Mouse (Mus musculus): ENCODE data around the gene Serinc5.

The Serinc5 gene

DNA sequence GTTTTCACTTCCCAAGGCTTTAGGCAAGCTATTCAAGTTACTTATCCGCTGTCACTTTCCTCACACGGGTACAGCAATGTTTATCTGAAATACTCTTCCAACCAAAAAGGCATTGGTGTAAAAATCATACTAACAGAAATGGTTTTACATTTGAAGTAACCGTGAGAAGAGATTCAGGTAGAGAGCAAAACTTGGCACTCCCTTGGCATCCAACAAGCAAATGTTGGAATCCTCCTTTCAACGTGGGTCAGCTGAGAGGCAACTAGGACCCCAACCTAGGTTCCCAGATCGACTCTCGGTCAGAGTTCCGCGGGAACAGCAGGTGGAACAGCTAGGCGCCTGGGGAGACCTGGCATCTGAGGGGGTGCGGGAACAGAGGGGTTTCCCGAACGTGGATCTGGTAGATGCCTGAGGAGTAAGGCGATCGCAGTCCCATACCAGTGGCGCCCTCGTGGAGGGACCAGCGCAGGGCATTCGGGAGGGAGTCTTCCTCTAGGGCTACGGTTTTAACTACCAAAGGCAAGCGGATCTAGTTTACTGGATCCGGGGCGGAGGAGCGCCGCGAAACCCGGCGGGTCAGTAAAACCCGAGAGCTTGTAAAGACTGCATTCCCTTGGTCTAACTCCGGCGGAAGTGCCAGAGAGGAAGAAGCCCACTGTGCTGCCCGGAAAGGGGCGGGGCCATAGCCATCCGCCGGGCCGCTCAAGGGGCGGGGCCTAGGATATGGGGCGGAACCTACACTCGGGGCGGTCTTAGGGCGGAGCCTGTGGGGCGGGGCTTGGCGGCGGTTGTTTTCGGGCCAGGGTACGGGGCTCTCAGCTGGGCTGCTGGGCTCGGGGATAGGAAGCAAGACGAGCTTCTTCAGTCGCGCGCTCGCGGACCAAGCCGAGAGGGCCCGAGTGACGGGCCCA lies at the start of gene Serinc5:
TSS of gene Serinc5 (plus strand) at position 781 of the 911 bp plus-strand sequence.
- peak; percentile 89 for DNase-seq (ENCODE audit: low read depth, low spot score)

DNA sequence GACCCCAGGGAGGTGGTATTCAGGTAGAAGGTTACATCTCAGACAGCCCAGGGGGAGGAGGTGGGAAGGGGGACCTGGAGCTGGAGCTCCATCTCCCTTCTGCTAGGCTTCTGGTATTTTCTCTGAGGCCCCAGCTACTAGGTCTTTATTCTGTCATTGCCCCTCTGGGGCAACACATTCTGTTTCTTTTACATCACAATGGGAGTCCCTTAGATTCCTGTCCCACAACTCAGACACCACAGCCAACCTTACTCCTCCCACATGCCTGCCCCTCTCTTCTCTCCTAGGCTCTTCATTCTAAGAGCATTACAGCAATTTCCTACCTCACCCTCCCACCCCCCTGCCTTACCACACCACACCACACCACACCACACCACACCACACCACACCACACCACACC lies 34.8 kb upstream of the Serinc5 start, which contains the start of gene Spz1:
TSS of gene Spz1 (minus strand) at position 101 of the 400 bp plus-strand sequence.
- no peak for DNase-seq (ENCODE audit: low read depth, low spot score)

DNA sequence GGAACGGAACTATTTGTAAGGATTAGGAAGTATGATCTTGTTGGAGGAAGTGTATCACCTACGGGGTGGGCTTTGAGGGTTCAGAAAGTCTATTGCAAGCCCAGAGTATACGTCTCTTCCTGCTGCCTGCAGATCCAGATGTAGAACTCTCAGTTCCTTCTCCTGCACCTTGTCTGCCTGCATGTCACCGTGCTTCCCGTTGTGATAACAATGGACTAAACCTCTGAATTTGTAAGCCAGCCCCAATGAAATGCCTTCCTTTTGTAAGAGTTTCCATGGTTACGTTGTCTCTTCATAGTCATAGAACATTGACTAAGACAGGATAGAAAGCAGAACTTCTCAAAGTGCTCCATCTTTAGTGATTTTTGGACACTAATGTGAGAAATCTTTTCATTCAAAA lies 34.2 kb upstream of the Serinc5 start:
- DNase-seq (ENCODE audit: low read depth, low spot score): no peak

DNA sequence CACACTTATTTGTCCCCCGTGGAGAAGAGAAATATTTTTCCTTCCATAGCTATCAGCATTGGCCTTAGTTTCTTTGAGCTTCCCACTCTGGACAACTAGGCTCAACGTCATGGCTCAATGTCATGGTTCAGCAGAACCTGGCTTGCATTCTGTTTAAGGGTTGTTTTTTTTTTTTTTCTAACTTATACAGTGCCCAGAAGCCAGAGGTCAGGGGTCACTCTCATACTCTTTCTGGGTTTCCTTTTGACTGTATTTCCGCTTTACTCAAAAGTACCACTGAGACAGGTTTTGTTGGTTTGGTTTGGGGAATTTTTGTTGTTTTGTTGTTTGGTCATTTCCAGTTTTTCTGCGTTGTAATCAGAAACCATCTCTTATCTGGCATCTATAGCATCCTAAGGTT lies 32.7 kb upstream of the Serinc5 start:
- no peak for DNase-seq (ENCODE audit: low read depth, low spot score)

DNA sequence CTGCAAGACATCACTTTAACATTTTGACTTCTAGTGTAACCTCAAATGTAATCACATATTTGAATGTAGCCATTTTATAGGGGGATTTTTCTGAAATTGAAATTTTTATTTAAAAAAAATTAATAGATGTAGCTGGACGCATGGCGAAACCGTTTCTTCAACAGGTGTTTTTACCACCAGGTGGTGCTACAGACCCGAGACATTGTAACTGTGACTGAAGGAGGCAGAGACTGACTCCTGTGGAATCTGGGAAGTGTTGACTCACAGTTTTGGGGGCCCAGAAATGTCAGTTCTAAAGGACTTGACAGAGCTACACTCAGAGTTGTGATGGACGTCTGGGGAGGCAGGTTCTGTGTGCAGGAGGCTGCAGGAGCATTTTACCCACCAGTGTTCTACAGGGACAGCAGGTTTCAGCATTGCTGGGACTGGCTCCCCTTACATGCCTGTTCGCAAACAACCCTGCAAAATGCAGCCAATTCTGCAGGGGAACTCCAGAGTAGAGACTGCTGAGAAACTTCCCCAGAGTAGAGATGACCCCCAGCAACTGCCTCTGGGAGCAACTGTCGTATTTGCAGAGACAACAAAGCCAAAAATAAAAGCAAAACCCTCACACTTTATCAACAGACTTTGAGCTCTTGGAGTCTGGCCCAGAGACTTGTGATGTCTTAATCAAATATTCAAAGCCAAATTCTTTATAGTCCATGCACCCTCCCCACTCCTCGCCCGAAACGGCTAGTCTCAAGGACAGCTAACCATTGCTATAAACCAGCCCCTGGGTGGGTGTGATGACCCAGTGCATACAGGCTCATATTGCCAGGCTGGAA lies 30.5 kb upstream of the Serinc5 start:
- peak; percentile 41 for DNase-seq (ENCODE audit: low read depth, low spot score)

DNA sequence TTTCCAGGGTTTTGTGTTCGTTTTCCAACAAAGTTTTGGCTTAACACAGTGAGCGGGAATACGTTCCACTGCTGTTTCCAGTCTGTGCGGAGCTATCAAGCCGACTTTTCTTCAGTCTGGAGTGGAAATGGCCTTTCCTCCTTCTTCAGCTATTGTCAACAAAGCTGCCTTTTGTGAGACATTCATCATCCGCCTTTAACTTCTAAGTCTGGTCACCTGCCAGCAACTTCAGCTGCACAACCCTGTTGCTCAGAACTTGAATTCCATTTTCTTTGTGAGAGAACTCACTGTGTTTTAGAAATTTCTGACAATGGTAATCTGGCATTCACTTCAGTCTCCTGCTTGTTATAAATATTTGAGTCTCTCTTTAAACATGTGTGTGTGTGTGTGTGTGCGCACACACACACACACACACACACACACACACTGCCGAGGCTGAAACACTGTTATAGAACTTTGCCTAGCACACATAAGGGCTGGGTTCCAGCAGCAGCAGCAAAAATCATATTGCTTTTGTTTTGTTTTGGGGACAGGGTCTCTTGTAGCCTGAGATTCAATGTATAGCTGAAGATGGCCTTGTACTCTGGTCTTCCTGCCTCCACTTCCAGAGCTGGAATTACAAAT lies 26.7 kb upstream of the Serinc5 start:
- no peak for DNase-seq (ENCODE audit: low read depth, low spot score)

DNA sequence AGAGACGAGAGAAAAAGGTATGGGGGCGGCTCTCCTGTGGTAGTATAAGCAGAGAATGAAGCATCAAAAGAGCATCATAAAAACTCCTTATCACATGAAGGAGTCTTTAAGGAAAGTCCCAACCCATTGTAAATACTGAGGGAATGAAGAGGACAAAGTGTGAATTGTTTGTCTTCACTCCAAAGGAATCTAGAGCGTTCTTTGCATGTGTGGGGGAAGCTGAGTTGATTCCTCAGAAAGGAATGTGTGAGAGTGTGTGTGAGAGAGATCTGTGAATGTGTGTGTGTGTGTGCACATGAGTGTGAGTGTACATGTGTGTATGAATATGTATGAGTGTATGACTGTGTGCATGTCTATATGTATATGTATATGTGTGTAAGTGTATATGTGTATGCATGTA lies 22.2 kb upstream of the Serinc5 start:
- no peak for DNase-seq (ENCODE audit: low read depth, low spot score)

DNA sequence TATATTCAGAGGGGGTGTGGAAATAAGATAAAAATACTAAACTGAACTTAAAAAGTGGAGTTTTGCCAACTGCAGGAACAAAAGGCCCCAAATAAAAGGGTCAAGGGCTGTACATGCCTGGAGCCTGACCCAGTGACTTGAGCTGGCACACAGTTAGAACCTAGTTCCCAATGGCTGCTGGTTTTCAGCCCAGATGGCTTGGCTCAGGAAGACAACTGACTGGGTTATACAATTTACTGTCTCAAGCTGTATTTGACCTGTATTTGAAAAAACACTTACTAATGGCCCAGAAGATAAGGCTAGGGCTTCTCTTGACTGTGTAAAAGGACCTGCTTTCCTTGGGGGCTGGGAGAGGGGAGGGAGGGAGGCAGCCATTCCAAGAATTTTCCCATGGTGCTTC lies 21.6 kb upstream of the Serinc5 start:
- no peak for DNase-seq (ENCODE audit: low read depth, low spot score)

DNA sequence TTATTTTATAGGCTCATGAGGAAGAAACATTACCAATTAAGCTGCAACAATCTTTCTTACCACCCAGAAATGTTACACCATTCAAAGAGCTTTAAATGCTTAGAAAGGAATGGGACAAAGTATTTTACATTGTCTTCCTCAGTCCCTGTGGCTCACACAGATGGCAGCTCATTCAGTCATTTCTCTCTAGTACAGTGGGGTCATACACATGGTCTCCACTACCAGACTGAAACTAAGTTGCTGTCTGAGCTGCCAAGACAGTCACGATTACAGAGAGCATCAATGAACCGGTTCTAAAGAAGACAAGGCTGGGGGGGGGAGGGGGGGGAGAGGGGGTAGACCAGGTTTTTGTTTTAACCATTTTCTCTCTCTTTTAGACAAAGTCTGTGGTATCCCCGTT lies 19.7 kb upstream of the Serinc5 start:
- DNase-seq (ENCODE audit: low read depth, low spot score): no peak

DNA sequence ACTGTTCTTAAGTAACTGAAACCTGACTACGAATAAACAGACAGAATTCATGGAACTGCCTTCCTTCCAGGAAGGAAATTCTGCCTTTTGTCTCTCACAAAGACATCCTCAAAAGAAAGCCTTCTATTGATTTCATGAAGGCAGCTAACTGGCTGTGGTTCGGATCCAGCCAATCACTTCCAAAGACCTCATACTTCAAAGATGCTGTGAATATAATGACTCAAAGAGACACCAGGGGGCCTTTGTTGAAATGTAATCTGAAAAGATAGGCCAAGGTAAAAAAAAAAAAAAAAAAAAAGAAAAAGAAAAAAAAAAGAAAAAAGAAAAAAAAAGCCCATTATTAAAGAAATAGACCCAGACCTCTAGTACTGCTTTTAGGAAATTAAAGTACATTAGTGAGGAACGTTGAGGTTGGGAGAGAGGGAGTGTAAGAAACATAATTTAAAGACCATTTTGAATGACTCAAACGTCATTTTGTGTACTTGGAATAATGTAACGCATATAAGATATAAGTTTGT lies 18.6 kb upstream of the Serinc5 start:
- no peak for DNase-seq (ENCODE audit: low read depth, low spot score)

DNA sequence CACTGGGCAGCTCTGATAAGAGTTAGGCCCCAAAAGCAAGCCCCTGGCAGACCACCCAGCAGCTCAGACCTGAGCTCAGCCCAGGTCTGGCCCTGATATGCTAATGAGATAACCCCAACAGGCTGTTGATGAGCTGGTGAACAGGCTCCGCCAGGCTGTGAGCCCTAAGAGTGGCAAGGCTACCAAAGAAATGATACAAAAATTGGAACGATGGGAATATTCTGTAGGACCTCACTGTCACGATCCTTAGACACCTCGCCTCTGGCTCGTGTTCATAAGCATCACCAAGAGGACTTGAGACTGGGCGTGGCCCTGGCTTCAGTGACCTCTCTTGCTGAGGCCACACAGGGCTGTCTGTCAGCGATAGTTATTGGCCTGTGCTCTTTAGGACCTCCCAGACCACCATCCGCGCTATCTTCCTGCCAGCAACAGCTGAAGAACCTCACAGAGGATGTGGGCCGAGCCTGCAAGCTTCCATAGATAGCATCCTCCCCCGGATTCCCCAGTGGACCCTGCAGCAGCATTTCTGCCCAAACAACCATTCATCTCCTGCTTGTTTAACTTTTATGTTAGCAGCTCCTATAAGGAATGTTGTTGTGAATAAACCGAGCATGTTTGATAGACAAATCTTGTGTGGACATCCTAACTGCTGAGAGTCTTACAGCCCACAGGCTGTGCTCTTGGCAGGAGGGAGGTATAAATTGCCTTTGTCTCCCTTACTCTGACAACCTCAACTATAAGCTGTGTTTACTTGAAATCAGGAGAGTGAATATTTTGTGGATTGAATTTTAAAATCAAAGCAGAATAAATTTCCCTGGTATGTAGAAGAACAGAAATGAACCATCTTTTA lies 17.9 kb upstream of the Serinc5 start:
- DNase-seq (ENCODE audit: low read depth, low spot score): no peak

DNA sequence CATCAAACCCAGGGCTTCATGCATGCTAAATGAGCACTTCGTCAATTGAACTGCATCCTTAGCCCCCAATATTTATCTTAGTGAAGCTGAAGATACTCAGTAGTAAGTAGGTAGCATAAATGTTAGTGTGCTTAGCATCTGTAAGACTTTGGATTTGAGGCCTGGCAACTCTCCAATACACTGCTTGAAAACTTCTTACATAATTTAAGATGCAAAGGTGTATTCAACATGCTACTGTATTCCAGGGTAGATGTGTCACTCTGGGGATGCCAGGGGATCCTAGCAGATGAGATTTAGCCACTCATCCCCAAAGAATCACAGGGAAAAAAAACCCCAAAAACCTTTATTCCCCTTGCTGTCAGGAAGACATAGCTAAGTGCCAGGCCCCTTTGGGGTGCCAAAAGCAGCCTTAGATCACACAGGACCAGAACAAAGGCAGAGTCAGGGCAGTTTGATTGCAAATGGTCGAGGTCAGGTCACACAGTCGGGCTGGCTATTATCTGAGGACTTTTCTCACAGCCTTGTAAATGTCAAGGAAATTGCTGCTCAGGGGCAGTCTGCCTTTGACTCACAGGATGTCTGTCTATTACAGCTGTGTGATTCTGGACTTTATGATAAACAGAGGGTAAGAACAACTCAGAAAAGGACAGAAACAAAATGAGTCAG lies 17.0 kb upstream of the Serinc5 start:
- DNase-seq (ENCODE audit: low read depth, low spot score): no peak

DNA sequence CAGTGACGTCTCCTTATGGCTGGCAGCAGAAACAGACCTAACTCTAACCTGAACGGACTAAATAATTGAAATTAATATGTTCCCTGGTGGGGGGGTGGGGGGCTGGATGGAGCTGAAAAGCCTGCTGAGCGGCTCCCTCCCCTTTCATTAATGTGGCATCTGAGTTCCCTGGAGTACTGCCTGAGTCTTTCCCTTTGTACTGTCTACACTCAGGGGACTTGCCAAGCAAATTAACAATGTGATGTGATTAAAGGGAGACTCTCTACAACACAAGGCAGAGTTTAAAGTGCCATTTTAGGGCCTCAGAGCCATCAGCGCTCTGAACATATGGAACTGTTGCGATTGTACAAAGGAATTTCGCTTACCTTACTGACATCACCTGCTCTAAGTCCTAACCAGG lies 16.4 kb upstream of the Serinc5 start:
- no peak for DNase-seq (ENCODE audit: low read depth, low spot score)

DNA sequence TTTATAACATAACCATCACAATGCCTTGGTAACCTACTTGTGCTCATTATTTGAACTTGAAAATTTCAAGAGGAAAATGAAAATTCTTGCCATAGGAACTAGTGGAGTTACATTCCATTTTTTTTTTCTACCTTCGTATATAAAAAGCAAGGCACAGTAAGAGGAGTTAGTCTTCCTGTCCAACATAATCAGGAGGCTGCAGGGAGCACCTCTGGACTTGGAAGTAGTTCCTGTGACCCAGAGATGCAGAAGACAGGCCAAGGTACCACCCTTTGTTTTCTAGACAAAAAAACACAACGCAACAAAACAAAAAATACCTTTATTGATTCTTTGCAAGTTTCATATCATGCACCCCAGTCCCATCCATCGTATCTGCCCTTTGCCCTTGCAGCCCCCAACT lies 16.0 kb upstream of the Serinc5 start:
- DNase-seq (ENCODE audit: low read depth, low spot score): no peak

DNA sequence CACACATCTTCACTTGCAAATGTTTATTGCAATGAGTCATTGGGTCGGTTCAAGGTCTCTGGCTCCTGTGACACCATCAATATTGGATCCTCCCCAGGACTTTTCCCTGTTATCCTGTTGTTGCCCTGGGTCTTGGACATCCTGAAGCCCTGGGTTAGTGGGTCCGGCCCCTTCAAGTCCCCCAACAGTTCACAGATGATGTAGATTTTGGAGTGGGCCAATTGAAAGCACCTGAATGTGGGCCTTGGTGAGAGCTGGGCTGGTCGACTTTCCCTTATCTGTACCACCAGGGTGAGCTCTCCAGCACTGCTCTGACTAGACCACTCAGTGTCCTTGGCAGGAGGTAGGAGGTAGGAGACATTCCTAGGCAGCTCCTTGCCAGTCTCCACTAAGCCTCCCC lies 15.5 kb upstream of the Serinc5 start:
- no peak for DNase-seq (ENCODE audit: low read depth, low spot score)

DNA sequence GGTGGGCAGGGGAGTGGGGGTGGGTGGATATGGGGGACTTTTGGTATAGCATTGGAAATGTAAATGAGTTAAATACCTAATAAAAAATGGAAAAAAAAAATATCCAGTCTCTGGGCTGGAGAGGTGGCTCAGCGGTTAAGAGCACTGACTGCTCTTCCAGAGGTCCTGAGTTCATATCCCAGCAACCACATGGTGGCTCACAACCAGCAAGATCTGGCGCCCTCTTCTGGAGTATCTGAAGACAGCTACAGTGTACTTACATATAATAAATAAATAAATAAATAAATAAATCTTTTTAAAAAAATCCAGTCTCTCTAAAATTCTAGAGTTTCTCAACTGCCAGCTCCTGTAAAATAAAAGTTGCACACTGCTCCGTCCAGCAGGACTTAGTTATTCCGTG lies 5.6 kb upstream of the Serinc5 start:
- DNase-seq (ENCODE audit: low read depth, low spot score): peak; percentile 30

DNA sequence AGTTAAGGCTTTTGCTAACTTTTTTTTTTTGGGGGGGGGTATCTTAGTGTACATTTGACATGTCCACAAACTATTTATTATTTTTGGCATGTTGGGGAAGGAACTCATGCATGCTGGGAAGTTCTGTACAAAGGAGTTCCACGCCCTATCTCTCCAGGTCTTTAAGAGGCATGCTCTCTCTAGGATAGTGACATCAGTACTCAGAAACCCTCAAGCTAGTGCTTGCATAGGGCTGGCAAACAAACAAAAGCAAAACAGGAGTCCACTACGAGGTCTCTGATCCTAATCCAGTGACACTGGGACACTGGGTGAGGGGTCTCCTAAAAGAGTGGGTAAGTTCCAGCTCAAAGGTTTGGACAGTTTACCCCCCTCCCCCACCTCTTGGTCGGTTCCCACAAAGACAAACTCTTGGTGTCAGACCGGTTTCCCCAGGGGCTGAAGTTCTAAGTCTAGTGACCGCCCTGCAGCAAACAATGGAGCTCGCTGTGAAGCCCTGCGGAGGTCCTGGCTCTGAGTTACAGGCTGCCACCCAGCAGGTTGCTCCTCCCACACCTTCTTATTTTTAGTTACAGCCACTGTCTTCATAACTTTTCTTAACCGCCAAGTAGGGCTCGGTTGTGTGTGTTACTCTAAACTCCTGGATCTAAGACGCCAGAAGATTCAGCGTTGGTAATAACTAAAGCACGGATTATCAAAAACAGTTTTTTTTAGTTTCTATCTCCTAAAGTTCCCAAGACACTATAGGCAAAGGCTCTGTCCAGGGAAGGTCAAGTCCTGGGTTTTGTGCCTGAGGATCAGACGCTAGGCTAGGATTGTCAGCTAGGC lies 1.2 kb upstream of the Serinc5 start:
- DNase-seq (ENCODE audit: low read depth, low spot score): peak; percentile 51

DNA sequence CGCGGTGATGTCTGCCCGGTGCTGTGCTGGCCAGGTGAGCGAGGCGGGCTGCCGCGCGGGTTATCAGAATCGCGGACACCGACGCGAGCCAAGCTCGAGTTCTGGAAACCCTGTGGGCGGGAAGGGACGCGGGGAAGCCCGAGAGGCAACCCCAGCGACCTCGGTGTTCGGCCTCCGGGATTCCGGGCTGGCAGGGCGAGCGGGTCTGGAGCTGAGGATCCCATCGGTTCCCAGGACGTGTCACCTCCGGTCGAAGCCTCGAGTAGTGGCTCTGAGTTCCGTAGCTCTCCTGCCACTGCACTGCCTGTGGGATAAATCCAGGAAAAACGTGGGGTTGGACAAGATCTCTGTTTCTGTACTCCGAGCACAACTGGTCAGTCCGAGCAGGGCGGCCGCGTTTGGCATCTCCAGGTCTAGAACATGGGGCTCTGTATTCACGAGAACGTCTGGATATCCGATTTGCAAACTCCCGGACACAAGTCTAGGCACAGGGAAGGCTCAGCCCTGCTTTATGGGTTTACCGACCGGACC lies 428 bp downstream of the Serinc5 start:
- peak; percentile 17 for DNase-seq (ENCODE audit: low read depth, low spot score)

DNA sequence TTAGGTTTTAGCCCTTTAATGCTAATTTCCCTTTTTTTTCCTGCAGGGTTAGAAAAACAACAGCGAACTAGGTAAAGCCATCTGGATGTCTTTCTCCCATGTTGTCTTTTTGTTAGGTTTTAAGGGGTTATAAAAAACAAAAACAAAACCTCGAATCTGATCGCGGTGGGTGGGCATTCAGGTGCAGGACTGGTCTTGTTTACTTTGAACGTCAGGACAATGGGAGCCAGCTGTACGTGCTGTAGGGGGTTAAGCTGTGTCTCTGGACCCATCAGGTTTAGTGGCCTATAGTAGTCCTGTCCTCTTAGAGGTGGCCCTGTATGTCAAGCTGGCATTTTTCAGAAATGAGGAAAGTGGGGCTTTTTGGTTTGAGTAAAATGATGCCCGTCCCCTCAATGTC lies 1.0 kb downstream of the Serinc5 start:
- DNase-seq (ENCODE audit: low read depth, low spot score): peak; percentile 33

All from ES-CJ7 (cell line).